Mouse (Mus musculus): ENCODE measurements around the gene Rprd1b.

The Rprd1b gene

GRCm38 (mm10) chr2:158152685-158153309 lies 124.5 kb downstream of the Rprd1b start:
- DNase-seq, result no peak

- peak; percentile 37 for DNase-seq
These were observed 125.5 kb downstream of the Rprd1b start for GRCm38 (mm10) chr2:158153728-158154343.

- DNase-seq, result no peak
These were observed 126.3 kb downstream of the Rprd1b start for GRCm38 (mm10) chr2:158154641-158155040.

GRCm38 (mm10) chr2:158155101-158155500 lies 126.8 kb downstream of the Rprd1b start:
- DNase-seq, result no peak

- DNase-seq, result no peak
These were observed 127.3 kb downstream of the Rprd1b start for GRCm38 (mm10) chr2:158155615-158156014.

- DNase-seq, result no peak
These were observed 128.2 kb downstream of the Rprd1b start for GRCm38 (mm10) chr2:158156487-158156886.

GRCm38 (mm10) chr2:158157654-158158053 lies 129.4 kb downstream of the Rprd1b start:
- no peak for DNase-seq

- DNase-seq, result peak; percentile 38
These were observed 131.3 kb downstream of the Rprd1b start for GRCm38 (mm10) chr2:158159376-158160235.

- DNase-seq, result no peak
These were observed 133.5 kb downstream of the Rprd1b start for GRCm38 (mm10) chr2:158161761-158162160.

- DNase-seq, result no peak
These were observed 134.7 kb downstream of the Rprd1b start for GRCm38 (mm10) chr2:158163034-158163433.

GRCm38 (mm10) chr2:158165776-158166175 lies 137.5 kb downstream of the Rprd1b start:
- DNase-seq, result no peak

GRCm38 (mm10) chr2:158166628-158167027 lies 138.3 kb downstream of the Rprd1b start:
- DNase-seq, result peak; percentile 71

- no peak for DNase-seq
These were observed 139.4 kb downstream of the Rprd1b start for GRCm38 (mm10) chr2:158167496-158168205.

GRCm38 (mm10) chr2:158168741-158169211 lies 140.5 kb downstream of the Rprd1b start:
- no peak for DNase-seq

- DNase-seq, result no peak
These were observed 141.1 kb downstream of the Rprd1b start for GRCm38 (mm10) chr2:158169351-158169750.

- no peak for DNase-seq
These were observed 141.5 kb downstream of the Rprd1b start for GRCm38 (mm10) chr2:158169771-158170170.

GRCm38 (mm10) chr2:158170394-158170793 lies 142.1 kb downstream of the Rprd1b start:
- no peak for DNase-seq

- no peak for DNase-seq
These were observed 146.1 kb downstream of the Rprd1b start for GRCm38 (mm10) chr2:158174438-158174837.

GRCm38 (mm10) chr2:158174958-158175357 lies 146.7 kb downstream of the Rprd1b start:
- DNase-seq, result no peak

- no peak for DNase-seq
These were observed 147.1 kb downstream of the Rprd1b start for GRCm38 (mm10) chr2:158175433-158175832.

GRCm38 (mm10) chr2:158176763-158177162 lies 148.5 kb downstream of the Rprd1b start:
- no peak for DNase-seq

- no peak for DNase-seq
These were observed 149.3 kb downstream of the Rprd1b start for GRCm38 (mm10) chr2:158177574-158177973.

GRCm38 (mm10) chr2:158178139-158178538 lies 149.8 kb downstream of the Rprd1b start:
- no peak for DNase-seq
